Mouse (Mus musculus) lung, adult 18-20 months (tissue): ENCODE data around the gene Gm9821.

ENCODE experiments used
- DNase-seq, 2 experiments: peaks; one replicate each; pipeline ENCODE4 v3.0.0; 2022; ENCODE audit warnings: mixed read lengths in 2 of 2

The Gm9821 gene

GRCm38 (mm10) chr2:91973416-91974135 lies 28.1 kb downstream of the Gm9821 start:
- DNase-seq: no peak

GRCm38 (mm10) chr2:91975581-91976541 lies 30.4 kb downstream of the Gm9821 start, which contains the start of gene Dgkz:
Gene Dgkz (minus strand): TSS chr2:91975864.
- DNase-seq: no peak

GRCm38 (mm10) chr2:91977960-91978359 lies 32.5 kb downstream of the Gm9821 start:
- DNase-seq: no peak

- DNase-seq: no peak
Observed at GRCm38 (mm10) chr2:91978547-91978946, 33.0 kb downstream of the Gm9821 start.

- no peak for DNase-seq
Observed at GRCm38 (mm10) chr2:91980245-91980644, 34.7 kb downstream of the Gm9821 start.

GRCm38 (mm10) chr2:91980830-91981229 lies 35.3 kb downstream of the Gm9821 start:
- DNase-seq: no peak

- DNase-seq: peak; percentile 87 to 92
Observed at GRCm38 (mm10) chr2:91984439-91984838, 38.9 kb downstream of the Gm9821 start.

- DNase-seq: no peak
Observed at GRCm38 (mm10) chr2:91984906-91985525, 39.5 kb downstream of the Gm9821 start.

- DNase-seq: peak in 1 of 2 experiments; percentile 43
Observed at GRCm38 (mm10) chr2:91986071-91986470, 40.6 kb downstream of the Gm9821 start.

- DNase-seq: peak; percentile 76 to 83
Observed at GRCm38 (mm10) chr2:91987542-91987941, 42.0 kb downstream of the Gm9821 start.

GRCm38 (mm10) chr2:91989750-91990149 lies 44.2 kb downstream of the Gm9821 start:
- DNase-seq: no peak

- no peak for DNase-seq
Observed at GRCm38 (mm10) chr2:91993409-91993808, 47.9 kb downstream of the Gm9821 start.

GRCm38 (mm10) chr2:91996006-91996405 lies 50.5 kb downstream of the Gm9821 start:
- DNase-seq: no peak
